Mouse (Mus musculus) spleen, postnatal 14 days (tissue): ENCODE measurements at regions not wholly inside any gene's neighbourhood (a gene's known extent, or its start where the extent isn't known, plus 50 kb on each side); places are given as distances from the start of the nearest gene placed in this dataset.
"Not testable (repeated sequence)": the region's sequence is repeated elsewhere in the genome, so short reads cannot be mapped to it uniquely, and the experiment has no call there.

Experiments used
- DNase-seq, 2 experiments: peaks; one replicate each; pipeline ENCODE4 v3.0.0; 2021 to 2022; ENCODE audit warnings: low spot score in 2 of 2

- peak in 1 of 2 experiments; percentile 29 for DNase-seq
Observed at GRCm38 (mm10) chr3:80079801-80080418, 195.6 kb downstream of the Fam198b start.

GRCm38 (mm10) chr3:80081210-80081609 lies 196.9 kb downstream of the Fam198b start:
- no peak for DNase-seq

GRCm38 (mm10) chr3:80082780-80083519 lies 198.6 kb downstream of the Fam198b start:
- DNase-seq: no peak

- DNase-seq: no peak
Observed at GRCm38 (mm10) chr3:80084168-80084567, 199.8 kb downstream of the Fam198b start.

GRCm38 (mm10) chr3:80099625-80100024 lies 215.3 kb downstream of the Fam198b start:
- no peak for DNase-seq

GRCm38 (mm10) chr3:80120177-80120736 lies 235.9 kb downstream of the Fam198b start:
- DNase-seq: no peak

- DNase-seq: no peak
Observed at GRCm38 (mm10) chr3:80123666-80124065, 239.3 kb downstream of the Fam198b start.

GRCm38 (mm10) chr3:80124621-80125020 lies 240.3 kb downstream of the Fam198b start:
- DNase-seq: no peak

GRCm38 (mm10) chr3:80141697-80142096 lies 257.4 kb downstream of the Fam198b start:
- no peak for DNase-seq

GRCm38 (mm10) chr3:80160473-80160872 lies 276.1 kb downstream of the Fam198b start:
- DNase-seq: no peak

GRCm38 (mm10) chr3:80181749-80182148 lies 297.4 kb downstream of the Fam198b start:
- no peak for DNase-seq

- not testable (repeated sequence) for DNase-seq
Observed at GRCm38 (mm10) chr3:80182161-80182560, 297.8 kb downstream of the Fam198b start.

- DNase-seq: no peak
Observed at GRCm38 (mm10) chr3:80187406-80187805, 303.1 kb downstream of the Fam198b start.

- no peak for DNase-seq
Observed at GRCm38 (mm10) chr3:80200904-80201303, 316.6 kb downstream of the Fam198b start.

GRCm38 (mm10) chr3:80204821-80205220 lies 320.5 kb downstream of the Fam198b start:
- no peak for DNase-seq

GRCm38 (mm10) chr3:80205351-80205750 lies 321.0 kb downstream of the Fam198b start:
- no peak for DNase-seq

GRCm38 (mm10) chr3:80207022-80207421 lies 322.7 kb downstream of the Fam198b start:
- DNase-seq: no peak

- no peak for DNase-seq
Observed at GRCm38 (mm10) chr3:80208028-80208427, 323.7 kb downstream of the Fam198b start.

GRCm38 (mm10) chr3:80209596-80209995 lies 325.3 kb downstream of the Fam198b start:
- DNase-seq: no peak

GRCm38 (mm10) chr3:80211323-80212109 lies 327.2 kb downstream of the Fam198b start:
- no peak for DNase-seq

GRCm38 (mm10) chr3:80248611-80249010 lies 364.3 kb downstream of the Fam198b start:
- no peak for DNase-seq

- DNase-seq: no peak
Observed at GRCm38 (mm10) chr3:80249974-80250373, 365.6 kb downstream of the Fam198b start.
